Mouse (Mus musculus) cerebellum, adult 2 months (tissue): ENCODE data around the gene Ppm1n.

Source experiments
- CTCF ChIP-seq: fragments of 200-500 bp; IDR thresholded peaks from 2 replicates; pipeline ENCODE4 v1.5.1; 2011; ENCODE audit warnings: low read depth, mild to moderate bottlenecking, control low read depth, low read length, moderate library complexity, borderline replicate concordance; ENCODE audit not compliant: insufficient read depth
- POLR2A ChIP-seq: fragments of 200-500 bp; IDR thresholded peaks from 2 replicates; pipeline ENCODE4 v1.6.1; 2011; ENCODE audit warnings: low read length, control low read depth, borderline replicate concordance; ENCODE audit not compliant: insufficient read depth

GRCm38 (mm10) chr7:19302264-19303045 is 22.6 kb upstream of the Ppm1n start:
- TF ChIP-seq CTCF (no peak), POLR2A (no peak)
